10 mouse cellular contexts compared by ENCODE assay signal in genomic region chr5:100030069-100030468, GRCm38 (mm10). TPM values are rescaled to one million over a fixed set of nuclear protein-coding genes. Genes with fewer than 3 reads are reported as not detected.
A peak's percentile ranks its signal among the peaks of the same experiment; 100 is the strongest.
DNase-seq lines count a peak whose midpoint lies in the region; ATAC-seq lines count a peak whose summit lies in the region.
"Had no signal": no experiment of that assay in that cellular context is flagged by ENCODE, and none has a peak within 500 bp of the region (broad histone marks: within the 10 kb centered on the region; RNA-seq: fewer than 3 reads in every experiment).

No protein-coding gene starts in this region.

- H3K27ac ChIP-seq in neural tube, embryonic 11.5 days (ENCODE audit: low read depth, low read length): no peak overlapping the region
- no peak overlapping the region for H3K27ac ChIP-seq in limb, embryonic 12.5 days
- 0 out of 2 replicates have a peak overlapping the region, but pooled peaks have one; percentile 7 for H3K27ac ChIP-seq in stomach, embryonic 14.5 days (ENCODE audit: low read length)
- H3K27ac ChIP-seq: liver, embryonic 15.5 days had no signal

- WGBS in neural tube, embryonic 11.5 days: 61% methylated on average over 6 of the region's 6 CpGs
- whole genome bisulfite sequencing in limb, embryonic 12.5 days: 36% methylated on average over 6 of the region's 6 CpGs
- WGBS in stomach, embryonic 14.5 days: 9% methylated on average over 6 of the region's 6 CpGs

- H3K4me1 ChIP-seq in neural tube, embryonic 11.5 days (ENCODE audit: control insufficient read depth, insufficient read depth, low read length): no peaks in the 10 kb centered on the region
- H3K4me1 ChIP-seq in limb, embryonic 12.5 days (replicated peaks): peaks cover 7% of the 10 kb centered on the region; the same call in 1 of the 2 replicates
- H3K4me1 ChIP-seq in stomach, embryonic 14.5 days (ENCODE audit: control insufficient read depth, insufficient read depth, low read length): peaks cover 5% of the 10 kb centered on the region; the same call in 1 of the 2 replicates

- no peak overlapping the region for H3K9ac ChIP-seq in neural tube, embryonic 11.5 days (ENCODE audit: low read length)
- no peak overlapping the region for H3K9ac ChIP-seq in limb, embryonic 12.5 days (replicated peaks)
- H3K9ac ChIP-seq in stomach, embryonic 14.5 days (replicated peaks; ENCODE audit: low read depth, low read length): no peak overlapping the region
- H3K9ac ChIP-seq: liver, embryonic 15.5 days had no signal

- H3K36me3 ChIP-seq in neural tube, embryonic 11.5 days (ENCODE audit: control insufficient read depth, insufficient read depth, low read length): peaks cover 6% of the 10 kb centered on the region
- peaks cover 32% of the 10 kb centered on the region for H3K36me3 ChIP-seq in limb, embryonic 12.5 days
- H3K36me3 ChIP-seq in stomach, embryonic 14.5 days (ENCODE audit: control insufficient read depth, insufficient read depth, low read length): peaks cover 32% of the 10 kb centered on the region

- no peak for DNase-seq in frontal cortex, postnatal 25 days (ENCODE audit: low spot score in 2 of 2)
- DNase-seq in neural tube, embryonic 11.5 days (ENCODE audit: low spot score): no peak
- DNase-seq in neural tube, embryonic 10.5 days (ENCODE audit: extremely low spot score, low spot score): no peak
- DNase-seq in natural killer cell, adult 2 months (ENCODE audit: low spot score in 2 of 2): no peak
- DNase-seq in cerebellum, postnatal 14 days: no peak
- DNase-seq: cerebellum, adult 2 months had no signal

- no peaks in the 10 kb centered on the region for H3K27me3 ChIP-seq in neural tube, embryonic 11.5 days (ENCODE audit: control insufficient read depth, insufficient read depth, low read length)
- H3K27me3 ChIP-seq in limb, embryonic 12.5 days: no peaks in the 10 kb centered on the region
- no peaks in the 10 kb centered on the region for H3K27me3 ChIP-seq in stomach, embryonic 14.5 days (ENCODE audit: control insufficient read depth, insufficient read depth, low read length)
- H3K27me3 ChIP-seq: liver, embryonic 15.5 days had no signal

- no peaks in the 10 kb centered on the region for H3K9me3 ChIP-seq in neural tube, embryonic 11.5 days (ENCODE audit: control insufficient read depth, low read length)
- H3K9me3 ChIP-seq in limb, embryonic 12.5 days: no peaks in the 10 kb centered on the region
- H3K9me3 ChIP-seq in stomach, embryonic 14.5 days (ENCODE audit: control insufficient read depth, low read depth, low read length): no peaks in the 10 kb centered on the region
- H3K9me3 ChIP-seq: liver, embryonic 15.5 days had no signal

- peak; percentile 60 for ATAC-seq in frontal cortex, adult (ENCODE audit: low TSS enrichment)
- ATAC-seq in neural tube, embryonic 11.5 days (ENCODE audit: insufficient read depth, low FRiP score, low TSS enrichment): 0 out of 2 replicates have a peak, but pooled peaks have one; percentile 11
- ATAC-seq in limb, embryonic 12.5 days (ENCODE audit: insufficient number of reproducible peaks, insufficient read depth, low FRiP score, low TSS enrichment, low read depth): peak; percentile 77
- peak; percentile 83 for ATAC-seq in stomach, embryonic 14.5 days (ENCODE audit: insufficient number of reproducible peaks, insufficient read depth, low FRiP score, low read depth)

- H3K4me2 ChIP-seq in neural tube, embryonic 11.5 days (ENCODE audit: low read depth): no peak overlapping the region
- no peak overlapping the region for H3K4me2 ChIP-seq in limb, embryonic 12.5 days
- H3K4me2 ChIP-seq in stomach, embryonic 14.5 days (replicated peaks; ENCODE audit: low read depth, low read length): no peak overlapping the region
- H3K4me2 ChIP-seq: liver, embryonic 15.5 days had no signal

- H3K4me3 ChIP-seq in neural tube, embryonic 11.5 days (ENCODE audit: low read depth, low read length): no peak overlapping the region
- no peak overlapping the region for H3K4me3 ChIP-seq in limb, embryonic 12.5 days (replicated peaks)
- no peak overlapping the region for H3K4me3 ChIP-seq in stomach, embryonic 14.5 days (ENCODE audit: low read depth, low read length)
- H3K4me3 ChIP-seq: liver, embryonic 15.5 days had no signal

RNA-seq across cellular contexts. Expression of gene Hnrnpdl, which starts 9.4 kb away (rescaled TPM):
- 271 and 289 TPM in 2 replicates for polyA plus RNA-seq in neural tube, embryonic 11.5 days (2014; fragmentation: Nextera tagmentation; extraction: Ambion mirVana)
- 257 and 266 TPM in 2 replicates for polyA plus RNA-seq in limb, embryonic 12.5 days (2016; fragmentation: Nextera tagmentation; extraction: Ambion mirVana)
- 200 and 207 TPM in 2 replicates for polyA plus RNA-seq in stomach, embryonic 14.5 days (2014; fragmentation: Nextera tagmentation; extraction: Ambion mirVana)

RNA-seq across cellular contexts. Expression of gene Enoph1, which starts 9.7 kb away (rescaled TPM):
- 48.2 and 48.5 TPM in 2 replicates for polyA plus RNA-seq in neural tube, embryonic 11.5 days (2014; fragmentation: Nextera tagmentation; extraction: Ambion mirVana)
- 48.2 and 52.1 TPM in 2 replicates for polyA plus RNA-seq in limb, embryonic 12.5 days (2016; fragmentation: Nextera tagmentation; extraction: Ambion mirVana)
- polyA plus RNA-seq in stomach, embryonic 14.5 days (2014; fragmentation: Nextera tagmentation; extraction: Ambion mirVana): 39.4 and 45.4 TPM in 2 replicates

RNA-seq across cellular contexts. Expression of gene 4930524J08Rik, which starts 51.2 kb away (rescaled TPM):
- 2.1 and 2.2 TPM in 2 replicates for polyA plus RNA-seq in neural tube, embryonic 11.5 days (2014; fragmentation: Nextera tagmentation; extraction: Ambion mirVana)
- polyA plus RNA-seq in limb, embryonic 12.5 days (2016; fragmentation: Nextera tagmentation; extraction: Ambion mirVana): 1.7 and 2.2 TPM in 2 replicates
- 2.4 and 3.7 TPM in 2 replicates for polyA plus RNA-seq in stomach, embryonic 14.5 days (2014; fragmentation: Nextera tagmentation; extraction: Ambion mirVana)

RNA-seq across cellular contexts. Expression of gene Hnrnpd, which starts 51.3 kb away (rescaled TPM):
- 277 and 289 TPM in 2 replicates for polyA plus RNA-seq in neural tube, embryonic 11.5 days (2014; fragmentation: Nextera tagmentation; extraction: Ambion mirVana)
- polyA plus RNA-seq in limb, embryonic 12.5 days (2016; fragmentation: Nextera tagmentation; extraction: Ambion mirVana): 469 and 520 TPM in 2 replicates
- polyA plus RNA-seq in stomach, embryonic 14.5 days (2014; fragmentation: Nextera tagmentation; extraction: Ambion mirVana): 126 and 147 TPM in 2 replicates

Comparison
In these comparisons a context has a peak if more than half of its experiments do, and no peak if none do; other contexts are left out.
1. ATAC-seq: peak in every context shown above with its lines; median percentile 83 in stomach, embryonic 14.5 days; 77 in limb, embryonic 12.5 days; 60 in frontal cortex, adult; 11 in neural tube, embryonic 11.5 days.